In the genomic region with DNA sequence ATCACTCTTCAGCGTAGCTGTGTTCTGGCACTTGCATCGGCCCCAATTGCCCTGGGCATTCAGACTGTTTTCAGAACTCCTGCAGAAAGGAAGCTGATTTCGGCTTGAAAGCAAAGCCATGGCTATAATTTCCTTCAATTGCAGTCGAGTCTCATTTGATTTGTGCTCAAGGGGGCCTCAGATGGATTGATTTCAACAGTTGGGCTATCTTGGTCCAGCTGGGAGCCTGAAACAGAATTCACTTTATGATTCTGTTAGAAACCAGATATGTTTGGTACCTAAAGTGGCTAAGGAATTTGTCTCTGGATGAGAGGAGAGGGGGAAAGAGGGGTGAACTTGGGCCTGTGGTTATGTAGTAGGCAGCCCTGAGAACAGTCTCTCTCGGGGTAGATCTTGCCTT, we compare ENCODE assay signal across 12 mouse cellular contexts.
"Had no signal": no experiment of that assay in that cellular context is flagged by ENCODE, and none has a peak within 500 bp of the region (broad histone marks: within the 10 kb centered on the region; RNA-seq: fewer than 3 reads in every experiment).

No protein-coding gene starts in this region.

- H3K9ac ChIP-seq: intestine, embryonic 15.5 days; limb, embryonic 15.5 days; liver, embryonic 12.5 days; lung, embryonic 15.5 days; midbrain, embryonic 13.5 days had no signal

- H3K4me3 ChIP-seq: intestine, embryonic 15.5 days; left cerebral cortex, adult 2 months; limb, embryonic 15.5 days; liver, embryonic 12.5 days; lung, embryonic 15.5 days; midbrain, embryonic 13.5 days had no signal

- H3K27ac ChIP-seq: intestine, embryonic 15.5 days; left cerebral cortex, adult 2 months; limb, embryonic 15.5 days; liver, embryonic 12.5 days; lung, embryonic 15.5 days; midbrain, embryonic 13.5 days had no signal

- ATAC-seq: intestine, embryonic 15.5 days; liver, embryonic 12.5 days; midbrain, embryonic 13.5 days had no signal

- H3K4me1 ChIP-seq: intestine, embryonic 15.5 days; liver, embryonic 12.5 days; lung, embryonic 15.5 days had no signal

- DNase-seq: kidney, adult 8-10 months; kidney, postnatal 25 days; lung, postnatal 14 days; right cerebral cortex, adult 18-20 months; right cerebral cortex, postnatal 25 days; thymus, postnatal 36 days had no signal

- H3K27me3 ChIP-seq: intestine, embryonic 15.5 days; limb, embryonic 15.5 days; liver, embryonic 12.5 days; lung, embryonic 15.5 days; midbrain, embryonic 13.5 days had no signal

- H3K4me2 ChIP-seq: intestine, embryonic 15.5 days; limb, embryonic 15.5 days; liver, embryonic 12.5 days; lung, embryonic 15.5 days; midbrain, embryonic 13.5 days had no signal

- H3K9me3 ChIP-seq: intestine, embryonic 15.5 days; limb, embryonic 15.5 days; liver, embryonic 12.5 days; lung, embryonic 15.5 days had no signal

- H3K36me3 ChIP-seq: intestine, embryonic 15.5 days; limb, embryonic 15.5 days; liver, embryonic 12.5 days; lung, embryonic 15.5 days; midbrain, embryonic 13.5 days had no signal
